Mouse (Mus musculus) kidney, adult 9 months (tissue): ENCODE measurements around the gene Fam196b.

Source experiments
- DNase-seq: peaks from one replicate; pipeline ENCODE4 v3.0.0; 2022

Gene Fam196b

DNA sequence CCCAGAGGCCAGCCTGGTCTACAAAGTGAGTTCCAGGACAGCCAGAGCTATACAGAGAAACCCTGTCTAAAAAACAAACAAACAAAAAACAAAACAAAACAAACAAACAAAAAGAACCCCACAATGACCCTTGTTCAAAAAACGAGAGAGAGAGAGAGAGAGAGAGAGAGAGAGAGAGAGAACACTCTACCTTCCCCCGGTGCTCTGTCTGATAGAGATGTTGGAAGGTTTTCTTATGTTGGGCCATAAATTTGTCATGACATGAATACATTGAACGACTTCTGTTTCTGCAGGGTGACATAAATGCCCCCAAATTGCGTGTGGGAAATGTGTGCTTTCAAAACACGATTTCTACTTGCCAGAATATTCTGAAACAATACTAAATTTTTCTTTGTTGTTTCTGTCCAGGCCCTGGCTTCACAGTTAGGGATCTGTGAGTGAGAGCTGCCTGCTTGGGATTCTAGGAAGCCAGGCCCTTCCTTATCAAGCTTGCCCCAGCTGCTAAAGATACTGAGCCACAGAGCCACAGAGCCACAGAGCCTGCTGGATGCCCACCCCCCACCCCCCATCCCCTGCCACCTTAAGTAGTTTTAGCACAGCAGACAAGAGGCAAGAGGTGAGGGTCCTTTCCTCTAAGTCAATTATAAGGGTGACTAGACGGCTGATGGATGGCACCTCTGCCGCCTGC is 17.9 kb downstream of the Fam196b start:
- no peak for DNase-seq

DNA sequence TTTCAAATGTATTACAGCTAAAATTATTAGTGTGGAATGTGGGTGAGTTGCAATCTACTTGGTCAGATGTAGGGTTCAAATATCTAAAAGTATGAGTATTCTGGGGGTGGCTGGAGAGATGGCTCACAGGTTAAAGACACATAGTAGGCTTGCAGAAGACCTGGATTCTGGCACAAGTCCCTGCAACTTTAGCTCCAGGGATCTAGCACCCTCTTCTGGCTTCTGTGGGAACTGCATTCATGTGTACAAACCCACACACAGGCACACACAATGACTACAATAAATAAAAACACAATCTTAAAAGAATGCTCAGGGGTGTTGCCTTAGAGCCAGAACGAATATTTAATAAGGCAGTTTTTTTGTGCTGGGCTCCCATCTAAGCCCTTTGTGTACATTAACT is 23.3 kb downstream of the Fam196b start:
- DNase-seq = no peak

DNA sequence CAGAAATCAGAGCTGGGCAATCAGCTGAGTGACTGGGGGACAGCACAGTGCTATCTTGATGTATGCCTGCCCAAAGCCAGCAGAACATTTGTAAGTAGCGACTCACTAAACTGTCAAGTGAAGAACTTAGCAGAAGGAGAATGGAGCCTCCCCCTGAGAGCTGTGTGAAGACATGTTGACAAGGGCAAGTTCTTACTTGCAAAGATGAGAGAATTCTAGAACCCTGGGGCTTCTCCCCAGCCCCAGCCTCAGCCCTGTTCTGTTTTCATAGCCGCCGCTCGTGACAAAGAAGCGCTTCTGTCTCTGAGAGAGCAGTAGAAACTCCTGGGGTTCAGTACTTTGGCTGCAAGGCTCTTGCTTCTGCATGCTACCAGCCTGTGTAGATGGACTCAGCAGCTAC is 25.1 kb downstream of the Fam196b start:
- DNase-seq = no peak

DNA sequence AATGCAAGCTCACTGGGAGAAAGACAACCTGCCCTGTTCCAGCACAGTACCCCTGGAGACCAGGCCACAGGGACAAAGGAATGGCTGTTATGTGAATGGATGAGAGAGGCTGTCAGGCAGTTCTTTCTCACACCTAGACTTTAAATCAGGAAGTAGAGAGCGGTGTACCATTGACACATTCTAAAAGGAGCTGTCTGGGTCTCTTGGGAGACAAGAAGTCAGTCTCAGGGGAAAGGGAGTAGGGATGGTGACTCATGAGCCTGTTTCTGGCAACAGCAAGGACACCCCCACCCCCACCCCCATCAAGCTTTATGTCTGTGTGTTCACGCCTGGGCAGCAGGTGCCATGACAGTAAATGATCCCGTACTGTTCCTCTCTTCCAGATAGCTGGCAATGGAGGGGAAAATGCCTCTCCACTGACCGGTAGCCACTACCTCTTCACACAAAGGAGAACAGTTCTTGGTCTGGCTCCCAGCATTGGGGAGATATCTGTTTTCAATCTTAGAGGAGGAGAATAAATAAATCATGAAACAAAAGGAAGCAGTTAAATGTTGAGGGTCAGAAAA is 29.2 kb downstream of the Fam196b start:
- no peak for DNase-seq

DNA sequence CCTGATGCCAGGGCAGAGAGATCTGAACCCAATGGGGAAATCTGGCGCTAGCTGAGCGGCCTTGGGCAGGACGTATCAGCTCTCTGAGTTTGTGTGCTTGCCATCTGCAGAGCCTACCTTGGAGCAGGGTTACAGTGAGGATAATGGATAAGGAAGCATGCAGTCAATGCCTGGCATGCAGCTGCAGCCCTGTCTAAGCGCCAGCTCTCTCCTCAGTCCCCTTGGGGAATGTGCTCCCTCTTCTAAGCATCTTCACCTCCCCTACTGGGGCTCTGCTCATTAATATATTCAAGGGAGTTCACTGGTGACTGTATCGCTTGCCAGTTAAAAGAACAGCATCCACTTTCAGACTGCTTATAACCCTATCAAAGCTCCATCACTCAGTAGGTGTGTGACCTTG is 29.7 kb downstream of the Fam196b start:
- no peak for DNase-seq

DNA sequence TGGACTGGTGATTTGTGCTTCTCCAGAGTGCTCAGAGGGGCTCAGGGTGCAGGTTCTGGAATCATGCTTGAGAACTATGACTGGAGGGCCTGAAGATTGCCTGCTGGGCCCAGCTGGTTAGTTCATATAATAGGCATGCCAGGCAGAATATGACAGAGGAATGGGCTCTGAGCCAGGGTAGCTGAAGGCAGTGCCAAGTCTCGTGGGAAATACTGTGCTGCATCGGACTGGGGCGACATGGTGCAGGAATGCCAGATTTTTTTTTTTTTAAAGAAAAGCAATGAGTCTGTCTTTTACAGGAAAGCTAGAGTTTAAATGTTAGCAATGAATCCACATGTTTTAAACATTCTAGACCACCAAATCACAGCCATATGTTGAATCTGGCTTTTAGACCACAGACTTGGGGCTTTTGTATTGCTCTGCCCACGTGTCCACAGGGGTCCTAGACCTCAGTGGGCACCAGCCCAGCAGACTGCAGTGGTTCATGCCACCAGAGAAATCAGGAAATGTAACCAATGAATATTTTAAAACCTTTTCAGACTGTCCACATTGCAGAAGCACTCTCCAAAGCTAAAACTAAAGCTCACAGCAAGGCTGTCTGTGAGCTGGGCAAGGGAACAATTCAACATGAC is 33.8 kb downstream of the Fam196b start:
- DNase-seq = peak; percentile 15

DNA sequence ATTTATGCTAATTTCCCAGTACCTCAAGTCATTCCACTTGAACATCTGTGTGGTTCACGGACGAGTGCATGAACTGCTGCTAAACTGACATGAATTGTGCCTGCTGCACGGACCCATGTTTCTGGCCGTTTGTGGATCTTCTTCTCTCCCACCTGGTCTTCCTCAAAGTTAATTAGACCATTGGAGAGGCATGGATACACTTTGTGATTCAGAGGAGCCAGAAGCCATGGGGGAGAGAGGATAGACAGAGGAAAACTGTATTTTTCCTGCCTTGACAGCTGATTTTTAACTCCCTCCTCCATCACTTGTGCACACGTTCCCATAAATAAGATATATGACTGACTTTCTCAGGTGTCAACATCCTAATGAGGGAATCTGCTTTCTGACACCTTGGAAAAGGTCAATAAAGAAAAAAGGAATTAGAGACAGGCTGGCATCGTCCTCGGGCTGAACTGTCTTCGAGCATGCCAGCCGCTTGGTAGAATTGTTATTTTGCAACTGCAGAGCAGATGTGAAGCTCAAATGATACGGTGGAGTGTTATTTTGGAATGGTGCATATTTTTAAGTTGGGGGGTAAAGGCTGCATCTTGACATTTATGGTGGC is 34.9 kb downstream of the Fam196b start:
- no peak for DNase-seq

DNA sequence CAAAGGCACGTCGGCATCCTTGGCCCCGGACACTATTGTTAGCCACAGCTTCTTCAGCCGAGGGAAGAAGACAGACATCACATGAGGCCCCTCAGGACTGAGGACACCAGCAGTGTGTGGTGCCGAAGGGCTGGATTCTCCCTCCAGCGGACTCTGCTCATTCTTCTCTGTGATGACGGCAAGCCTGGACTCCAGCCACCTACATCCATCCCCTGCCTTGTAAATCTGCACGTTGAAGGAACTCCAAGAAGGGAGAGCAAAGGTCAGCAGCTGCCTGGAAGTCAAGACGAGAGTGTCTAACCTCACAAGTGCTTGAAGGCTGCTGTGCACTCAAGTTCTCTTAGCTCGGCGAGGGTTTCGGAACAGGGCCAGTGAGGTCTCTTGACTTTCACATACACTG is 40.8 kb downstream of the Fam196b start:
- DNase-seq = peak; percentile 79

DNA sequence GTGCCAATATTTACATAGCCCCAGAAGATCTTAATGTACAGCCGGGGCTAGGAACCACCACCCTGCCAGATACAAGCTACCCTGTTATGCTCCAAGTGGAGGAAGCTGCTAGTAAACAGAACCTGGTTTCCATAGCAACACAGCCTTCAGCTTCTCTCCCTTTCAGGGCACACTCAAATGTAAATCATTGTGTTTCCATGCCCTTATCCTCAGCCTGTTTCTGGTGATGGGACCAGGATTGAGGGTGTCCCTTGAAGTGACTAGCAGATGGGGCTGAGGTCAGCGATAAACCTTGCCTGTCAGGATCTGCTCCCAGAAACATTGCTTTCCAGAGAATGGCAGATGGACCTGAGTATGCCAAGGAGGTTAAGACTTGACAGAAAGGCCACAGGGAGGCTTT is 41.5 kb downstream of the Fam196b start:
- DNase-seq = no peak

DNA sequence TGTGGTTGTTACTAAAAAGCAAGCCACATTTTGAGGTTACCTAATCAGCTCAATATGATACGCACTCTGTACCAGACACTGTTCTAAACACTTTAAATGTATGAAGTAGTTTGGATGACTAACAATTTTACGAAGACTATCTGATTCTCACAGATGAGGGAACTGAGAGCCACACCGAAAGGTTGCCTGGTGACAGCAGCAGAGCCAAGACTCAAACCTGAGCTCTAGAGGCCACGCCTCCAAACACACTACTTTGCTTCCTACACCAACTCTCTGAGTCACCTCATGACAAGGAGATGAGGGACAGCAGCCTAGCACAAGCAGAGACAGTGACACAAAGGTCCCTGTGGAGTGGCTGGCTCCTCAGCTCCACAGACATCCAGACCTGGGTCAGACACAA is 57.6 kb downstream of the Fam196b start:
- no peak for DNase-seq

DNA sequence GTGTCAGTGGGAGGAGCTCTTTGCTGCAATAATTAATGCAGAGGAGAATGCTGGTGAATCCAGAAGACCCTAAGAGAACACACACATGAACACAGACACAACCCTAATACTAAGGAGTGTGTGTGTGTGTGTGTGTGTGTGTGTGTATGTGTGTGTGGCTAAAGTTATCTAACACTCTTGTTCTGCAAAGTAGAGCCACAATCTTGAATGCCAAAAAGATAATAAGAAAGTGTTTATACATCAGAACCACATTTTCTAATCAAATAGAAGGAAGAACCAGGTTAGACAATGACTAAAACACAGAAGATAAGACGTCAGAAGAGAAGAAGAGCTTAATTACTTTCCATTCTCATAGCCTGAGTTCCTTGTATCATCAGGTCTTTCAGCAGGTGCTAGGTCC is 60.9 kb downstream of the Fam196b start:
- DNase-seq = no peak

DNA sequence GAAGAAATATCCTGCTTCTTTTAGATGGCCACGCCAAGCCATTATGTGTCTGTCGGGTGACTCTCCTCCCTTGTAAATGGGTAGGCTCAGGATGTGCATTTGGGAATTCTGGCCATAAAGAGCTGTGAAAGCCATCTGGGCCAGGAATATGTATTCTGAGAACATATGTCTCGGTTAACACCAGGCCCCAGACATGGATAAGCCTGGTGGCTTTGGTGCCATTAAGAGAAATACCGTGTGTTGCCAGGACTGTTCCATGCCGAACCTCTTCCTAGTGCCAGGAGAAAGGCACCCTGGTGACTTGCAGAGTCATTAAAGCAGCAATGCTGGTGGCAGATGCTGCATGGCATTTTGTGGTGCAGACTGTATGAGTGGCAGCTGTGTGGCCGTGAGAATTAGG is 63.0 kb downstream of the Fam196b start:
- no peak for DNase-seq

DNA sequence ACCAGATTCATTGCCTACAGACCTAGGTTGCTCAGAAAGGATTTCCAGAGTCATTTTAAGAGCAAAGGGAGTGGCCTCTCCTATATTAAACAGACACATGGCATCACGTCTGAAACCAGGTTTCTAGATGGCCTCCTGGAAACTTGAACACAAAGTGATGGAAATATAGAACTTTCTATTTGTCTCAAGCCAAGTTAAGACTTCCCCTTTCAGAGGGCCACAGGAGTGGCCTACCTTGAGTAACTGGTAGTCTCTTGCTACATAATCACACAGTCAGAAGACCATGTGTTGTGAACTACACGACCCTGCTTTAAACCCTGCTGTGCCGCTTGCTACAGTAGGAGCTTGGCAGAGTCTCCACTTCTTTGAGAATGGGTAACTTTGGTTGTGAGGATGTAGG is 68.9 kb downstream of the Fam196b start:
- DNase-seq = no peak

DNA sequence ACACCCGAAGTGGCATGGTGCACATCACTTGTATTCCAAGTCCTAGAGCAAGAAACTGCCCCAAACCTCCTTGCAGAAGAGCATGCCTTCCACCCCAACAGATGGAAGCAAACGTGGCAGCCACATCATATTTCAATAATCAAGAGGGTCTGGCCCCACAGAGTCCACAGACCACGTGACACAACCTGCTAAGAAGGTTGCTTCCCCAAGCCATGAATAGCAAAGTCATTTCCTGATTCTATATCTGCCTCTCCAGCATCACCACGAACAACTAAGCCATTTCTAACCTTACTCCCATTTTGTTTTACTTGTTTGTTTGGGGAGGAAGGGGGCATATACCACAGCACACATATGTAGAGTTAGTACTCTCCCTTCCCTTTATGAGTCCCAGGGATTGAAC is 69.6 kb downstream of the Fam196b start:
- no peak for DNase-seq

DNA sequence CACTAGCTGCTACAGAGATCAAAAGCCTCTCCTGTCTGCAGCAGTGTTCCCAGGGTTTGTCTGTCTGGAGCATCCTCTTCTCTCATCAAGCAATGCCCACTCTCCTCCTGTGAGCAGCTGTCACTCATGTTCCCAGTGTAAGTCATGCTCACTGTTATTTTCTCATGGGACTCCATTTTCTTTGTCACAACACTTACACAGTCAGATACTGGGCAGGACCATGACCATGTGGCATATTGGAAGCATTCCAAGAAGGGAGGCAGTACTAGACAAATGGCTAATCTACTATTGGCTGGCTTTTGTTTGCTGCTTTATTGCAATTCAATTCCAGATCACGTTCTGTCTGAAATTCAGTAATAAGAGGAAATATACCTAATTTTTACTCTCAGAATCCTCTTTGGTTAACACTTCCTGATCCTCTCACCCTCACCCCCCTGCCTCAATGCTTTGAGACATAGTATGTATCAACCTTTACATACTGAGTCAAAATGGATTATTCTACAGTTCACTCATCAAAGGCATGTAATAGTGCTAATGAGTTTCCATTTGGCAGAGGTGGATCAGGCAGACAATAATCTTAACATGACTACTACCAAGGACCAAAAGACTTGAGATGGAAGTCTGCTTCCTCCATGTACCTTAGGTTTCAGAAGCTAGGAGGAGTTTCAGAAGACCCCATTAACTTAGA is 70.5 kb downstream of the Fam196b start:
- DNase-seq = no peak

DNA sequence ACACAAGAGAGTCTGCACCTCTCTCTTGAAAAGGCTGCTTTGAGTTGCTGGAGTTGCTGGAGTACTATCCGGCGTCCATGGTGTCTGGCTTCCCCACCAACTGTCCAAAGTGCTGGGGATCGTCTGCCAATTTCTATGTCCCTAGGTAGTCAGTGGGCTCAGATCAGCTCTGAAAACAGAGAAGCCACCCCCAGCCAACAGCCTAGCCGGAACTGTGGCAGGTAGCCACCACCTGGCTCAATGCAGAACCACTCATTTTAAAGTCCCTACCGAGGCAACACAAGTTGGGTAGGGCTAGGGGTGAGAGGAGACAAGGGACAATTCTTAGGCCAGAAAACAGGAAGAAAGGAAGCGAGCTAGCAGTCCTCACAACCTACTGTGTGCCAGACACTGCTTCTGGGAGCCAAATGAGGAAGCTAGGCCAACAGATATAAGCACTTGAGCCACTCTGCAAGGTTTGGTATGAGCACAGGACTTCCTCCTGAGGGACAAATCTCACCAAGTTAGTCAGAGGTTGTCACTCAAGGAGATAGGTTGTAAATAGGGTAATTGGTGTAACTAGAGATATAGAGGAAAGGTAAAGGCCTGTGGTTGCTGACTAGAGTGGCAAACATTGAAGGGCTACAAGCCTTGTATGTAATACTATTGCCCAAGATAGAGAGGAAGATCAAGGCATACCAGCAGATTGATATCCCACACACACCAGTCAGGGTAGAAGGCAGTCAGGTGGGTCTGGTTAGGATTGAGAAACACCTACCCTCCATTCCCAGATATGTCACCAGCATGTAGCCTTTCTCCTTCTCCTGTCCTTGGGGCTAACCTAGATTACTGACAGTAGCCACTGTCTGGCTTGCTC is 74.9 kb downstream of the Fam196b start:
- DNase-seq = no peak

DNA sequence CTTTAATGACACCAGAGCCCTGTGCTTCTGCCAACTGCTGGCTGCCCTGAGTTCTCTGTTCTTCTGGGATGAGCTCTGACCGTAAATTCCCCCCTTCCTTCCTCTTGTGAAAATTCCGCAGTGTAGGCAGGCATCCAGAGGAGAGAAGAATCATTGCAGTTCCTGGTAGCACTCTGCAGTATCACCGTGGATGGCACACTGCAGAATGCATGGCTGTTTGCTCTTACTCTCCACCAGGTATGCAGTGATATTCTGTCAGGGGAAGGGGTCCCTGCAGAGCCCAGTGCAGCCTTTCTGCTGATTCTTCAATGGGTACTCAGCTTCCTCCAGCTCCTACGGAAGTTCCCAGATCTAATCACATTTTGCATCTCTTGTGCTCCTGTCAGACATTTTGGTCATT is 77.5 kb downstream of the Fam196b start:
- no peak for DNase-seq

DNA sequence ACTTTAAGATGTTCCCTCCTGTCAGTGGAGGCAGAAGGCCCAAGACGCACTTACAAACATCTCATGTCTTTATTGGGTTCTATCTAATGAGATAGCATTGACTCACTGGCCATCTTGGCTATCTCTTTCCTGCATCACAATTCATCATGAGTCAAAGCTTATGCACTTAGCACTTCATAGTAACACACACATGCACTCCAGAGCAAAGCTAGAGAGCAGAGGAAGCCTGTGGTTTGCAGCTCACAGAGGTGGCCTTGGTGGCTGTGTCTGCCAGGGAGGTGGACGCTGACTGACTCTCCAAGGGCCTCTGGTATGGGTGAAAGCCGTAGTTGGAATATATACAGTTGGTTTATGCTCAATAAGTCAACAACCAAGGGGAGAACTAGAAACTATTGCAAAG is 81.2 kb downstream of the Fam196b start:
- DNase-seq = no peak

DNA sequence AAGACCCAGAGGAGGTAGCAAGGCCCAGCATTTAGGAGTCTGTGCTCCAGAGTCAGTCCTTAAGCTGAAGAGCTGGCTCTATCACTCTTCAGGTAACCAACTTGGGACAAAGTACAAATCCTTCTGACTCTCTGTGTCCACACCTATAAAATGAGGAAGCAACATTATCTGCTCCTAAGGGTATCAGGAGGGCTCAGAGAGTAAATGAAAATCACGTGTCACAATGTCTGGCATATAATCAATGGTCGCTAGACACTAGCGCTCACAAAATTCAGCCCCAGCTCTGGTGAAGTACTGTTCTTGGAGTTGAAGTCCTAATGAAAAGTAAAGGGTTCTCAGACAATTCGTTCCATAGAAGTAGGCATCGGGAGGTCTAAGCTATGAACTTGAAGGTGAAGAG is 83.0 kb downstream of the Fam196b start:
- DNase-seq = no peak

DNA sequence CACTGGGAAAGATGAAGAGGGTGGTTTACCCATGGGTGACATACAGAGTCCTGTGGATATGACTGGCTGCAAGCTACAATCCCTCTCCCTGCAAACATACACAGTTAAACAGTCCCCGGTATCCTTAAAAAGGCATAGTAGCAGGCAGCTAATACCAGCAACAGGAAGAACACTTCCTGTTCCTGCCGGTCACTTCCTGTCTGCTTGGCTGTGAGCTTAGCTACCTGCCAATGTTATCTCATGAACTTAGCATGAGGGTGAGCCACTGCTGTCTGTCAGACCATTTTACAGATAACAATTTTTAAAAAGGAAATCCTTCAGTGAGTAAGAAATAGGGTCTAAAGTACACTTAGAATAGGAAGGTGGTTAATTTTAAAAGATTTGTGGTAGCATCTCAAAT is 83.9 kb downstream of the Fam196b start:
- no peak for DNase-seq

DNA sequence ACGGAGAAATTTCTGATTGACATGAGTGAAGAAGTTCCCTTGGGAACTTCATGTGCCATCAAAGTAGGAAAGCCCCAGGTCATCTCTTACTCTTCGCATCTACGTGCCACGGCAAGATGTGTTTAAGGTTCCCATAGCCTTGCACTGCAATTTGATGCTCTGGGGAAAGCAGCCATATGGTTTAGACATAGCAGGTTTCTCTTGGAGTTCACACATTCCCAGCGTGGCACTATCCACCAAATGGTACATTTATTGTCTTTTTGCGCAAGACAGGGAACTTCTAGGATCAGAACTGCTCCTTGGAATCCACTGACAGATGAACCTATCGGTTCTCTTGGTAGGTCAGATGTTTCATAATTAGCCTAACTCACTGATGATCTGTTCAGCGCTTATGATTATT is 86.7 kb downstream of the Fam196b start:
- DNase-seq = no peak

DNA sequence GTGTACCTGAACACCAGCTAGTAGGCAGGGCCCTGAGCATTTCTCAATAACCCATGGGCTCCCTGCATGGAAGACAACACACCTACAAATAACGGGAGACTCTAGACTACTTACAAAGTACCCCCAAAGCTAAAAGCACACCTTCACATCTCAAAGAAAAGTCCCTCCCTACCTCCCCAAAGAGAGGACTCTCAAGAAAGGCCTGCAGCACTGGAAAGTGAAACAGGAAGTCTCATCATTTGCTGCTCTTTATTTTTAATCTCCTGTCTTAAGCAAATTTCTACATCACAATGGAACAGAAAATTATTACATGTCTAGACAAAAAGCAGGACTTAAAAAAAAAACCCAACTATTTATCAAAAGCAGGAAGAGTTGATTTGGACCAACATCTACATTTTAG is 90.7 kb downstream of the Fam196b start:
- no peak for DNase-seq

DNA sequence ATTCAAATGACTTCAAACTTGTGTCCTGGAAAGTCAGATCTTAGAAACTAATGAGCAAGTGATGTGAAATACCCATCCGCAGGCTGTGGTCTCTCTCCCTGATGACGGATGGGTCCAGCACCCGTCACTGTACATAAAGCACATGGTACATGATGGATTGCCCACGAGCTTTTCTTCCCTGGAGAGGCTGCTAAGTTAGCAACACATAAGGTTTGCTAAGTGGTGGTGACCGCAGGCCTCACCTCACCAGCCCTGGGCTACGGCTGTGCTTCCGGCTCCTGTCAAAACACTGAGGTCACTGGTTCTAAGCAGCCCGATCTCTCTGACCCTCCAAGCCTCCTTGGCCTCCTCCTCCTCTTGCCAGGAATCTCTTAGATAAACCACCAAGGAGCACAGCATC is 91.7 kb downstream of the Fam196b start:
- DNase-seq = no peak
